Mouse (Mus musculus) hindlimb bud, embryonic 11.5 days (tissue): Measurements from ENCODE around the gene Klk15.
"Not testable (repeated sequence)": the region's sequence is repeated elsewhere in the genome, so short reads cannot be mapped to it uniquely, and the experiment has no call there.

ENCODE experiments used
- DNase-seq: peaks from one replicate; pipeline ENCODE4 v3.0.0-alpha.2; 2012; ENCODE audit warnings: low read depth, low spot score; ENCODE audit errors: extremely low spot score

Klk15 gene

DNA sequence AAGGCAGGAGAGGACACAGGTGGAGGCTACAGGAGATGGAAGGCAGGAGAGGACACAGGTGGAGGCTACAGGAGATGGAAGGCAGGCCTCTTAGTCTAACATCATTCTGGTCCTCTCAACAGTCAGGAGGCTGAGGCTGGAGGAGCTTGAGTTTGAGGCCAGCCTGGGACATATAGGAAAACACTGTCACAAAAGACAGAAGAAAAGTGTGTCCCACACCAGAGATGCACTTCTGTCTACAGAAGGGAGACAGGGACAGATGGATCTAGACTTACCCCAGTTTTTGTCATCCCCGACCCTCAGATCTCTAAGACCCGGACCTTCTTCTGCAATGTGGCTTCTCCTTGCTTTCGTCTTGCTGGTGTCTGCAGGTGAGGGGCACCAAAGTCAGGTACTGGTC is at the start of gene Klk15:
TSS of gene Klk15 (plus strand) at position 301 of the 400 bp plus-strand sequence.
- no peak for DNase-seq

DNA sequence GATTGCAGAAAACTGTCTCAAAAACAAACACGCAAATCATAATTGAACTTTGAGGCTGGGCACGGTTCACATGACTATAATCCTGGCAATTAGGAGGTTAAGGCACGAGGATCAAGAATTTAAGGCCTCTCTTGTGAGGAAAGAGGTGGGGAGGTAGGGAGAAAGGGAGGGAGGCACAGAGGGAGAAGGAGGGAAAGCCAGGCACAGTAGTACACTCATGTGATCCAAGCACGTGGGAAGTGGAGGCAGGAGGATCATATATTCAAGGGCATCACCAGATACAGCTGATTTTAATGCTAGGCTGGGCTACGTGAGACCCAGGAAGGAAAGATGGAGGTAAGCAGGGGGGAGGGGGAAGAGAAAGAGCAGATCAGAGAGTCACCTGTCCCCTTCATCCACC is 42.2 kb upstream of the Klk15 start:
- DNase-seq = no peak

GRCm38 (mm10) chr7:43891788-43892187 is 41.8 kb upstream of the Klk15 start:
- DNase-seq = no peak

DNA sequence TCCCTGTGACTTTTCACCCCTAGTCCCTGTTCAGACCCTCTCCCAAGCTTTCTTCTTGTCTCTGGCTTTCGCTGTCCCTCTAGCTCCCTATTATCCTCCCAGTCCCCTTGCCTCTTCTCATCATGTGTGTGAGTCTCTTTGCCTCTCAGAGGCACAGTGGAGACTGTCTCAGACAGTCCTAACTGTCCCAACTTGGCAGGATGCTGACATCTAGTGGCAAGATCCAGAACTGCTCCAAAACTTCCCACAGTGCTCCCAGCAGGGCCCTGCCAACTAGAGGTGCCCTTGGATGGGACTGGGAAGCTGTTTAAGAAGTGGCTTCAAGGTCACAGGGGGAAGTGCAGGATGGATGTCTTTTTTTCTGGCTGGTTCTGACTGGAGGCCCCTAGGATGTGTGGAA is 38.7 kb upstream of the Klk15 start:
- DNase-seq = peak; percentile 83

GRCm38 (mm10) chr7:43914821-43915220 is 18.7 kb upstream of the Klk15 start:
- no peak for DNase-seq

DNA sequence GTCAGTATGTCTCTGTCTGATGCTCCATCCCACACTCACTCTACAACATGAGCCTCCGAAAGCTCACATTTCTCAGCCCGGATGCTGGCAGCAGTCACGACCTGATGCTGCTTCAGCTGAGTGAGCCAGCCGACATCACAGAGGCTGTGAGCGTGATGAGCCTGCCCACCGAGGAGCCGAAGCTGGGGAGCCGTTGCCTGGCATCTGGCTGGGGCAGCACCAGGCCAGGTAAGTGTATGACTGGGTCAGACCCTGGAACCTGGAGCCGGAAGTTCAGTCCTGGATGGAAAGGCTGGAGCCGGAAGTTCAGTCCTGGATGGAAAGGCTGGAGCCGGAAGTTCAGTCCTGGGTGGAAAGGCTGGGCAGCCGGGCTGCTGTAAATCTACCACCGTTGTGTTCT is 15.1 kb upstream of the Klk15 start:
- no peak for DNase-seq

DNA sequence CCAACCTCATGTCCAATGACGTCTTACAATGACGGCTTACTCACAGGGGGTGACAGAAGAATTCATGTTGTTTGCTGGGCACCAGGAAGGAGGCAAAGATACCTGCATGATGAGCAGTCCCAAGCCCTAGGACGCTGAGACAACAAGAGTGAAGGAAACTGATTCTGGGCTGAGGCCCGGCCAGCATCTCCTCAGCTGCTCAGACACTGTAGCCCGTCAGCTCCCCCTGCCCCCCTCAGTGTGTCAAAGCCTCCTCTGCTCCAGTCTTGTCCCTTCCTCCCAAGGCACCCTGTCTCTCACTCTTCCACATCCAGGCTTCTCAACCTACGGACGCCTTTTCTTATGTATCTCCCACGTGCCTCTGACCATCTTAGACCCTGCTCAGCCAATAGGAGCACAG is 14.7 kb upstream of the Klk15 start:
- no peak for DNase-seq

- DNase-seq = peak; percentile 30
Measured at GRCm38 (mm10) chr7:43919559-43920451, 13.7 kb upstream of the Klk15 start.

DNA sequence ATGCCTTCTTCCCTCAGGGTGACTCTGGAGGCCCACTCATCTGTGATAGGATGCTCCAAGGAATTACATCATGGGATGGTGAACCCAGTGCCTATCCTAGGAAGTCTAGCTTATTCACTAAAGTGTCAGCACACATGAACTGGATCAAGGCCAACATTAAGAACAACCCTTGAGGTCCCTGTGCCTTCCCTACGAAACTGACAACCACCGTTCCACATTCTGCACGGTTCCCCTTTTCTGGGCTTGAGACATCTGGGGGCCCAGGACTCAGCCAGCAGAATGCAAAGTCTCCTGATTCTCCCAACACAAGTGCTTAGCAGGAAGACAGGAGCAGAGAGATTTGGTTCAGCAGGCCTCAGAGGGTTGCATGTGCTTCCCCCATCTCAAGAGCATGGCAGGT is 13.0 kb upstream of the Klk15 start:
- no peak for DNase-seq

DNA sequence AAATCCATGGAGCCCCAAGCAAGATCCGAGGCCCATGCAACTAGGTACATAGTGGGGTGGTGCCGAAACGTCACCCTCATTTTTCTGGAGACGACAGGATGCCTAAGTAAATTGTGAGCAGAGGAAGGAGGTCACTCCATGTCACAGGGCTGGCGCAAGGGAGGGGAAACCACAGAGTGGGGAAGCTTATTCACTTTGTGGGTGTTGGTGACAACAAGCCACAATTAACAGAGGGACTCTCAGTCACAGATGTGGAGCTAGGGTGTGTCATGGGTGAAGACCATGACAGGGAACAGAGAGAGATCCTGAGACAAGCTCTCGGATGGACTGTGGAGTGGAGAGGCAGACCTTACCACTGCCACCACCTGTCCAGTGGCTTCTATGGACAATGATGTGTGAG is 12.5 kb upstream of the Klk15 start:
- DNase-seq = no peak

GRCm38 (mm10) chr7:43921941-43922340 is 11.6 kb upstream of the Klk15 start:
- no peak for DNase-seq

GRCm38 (mm10) chr7:43925985-43926384 is 7.6 kb upstream of the Klk15 start:
- no peak for DNase-seq

DNA sequence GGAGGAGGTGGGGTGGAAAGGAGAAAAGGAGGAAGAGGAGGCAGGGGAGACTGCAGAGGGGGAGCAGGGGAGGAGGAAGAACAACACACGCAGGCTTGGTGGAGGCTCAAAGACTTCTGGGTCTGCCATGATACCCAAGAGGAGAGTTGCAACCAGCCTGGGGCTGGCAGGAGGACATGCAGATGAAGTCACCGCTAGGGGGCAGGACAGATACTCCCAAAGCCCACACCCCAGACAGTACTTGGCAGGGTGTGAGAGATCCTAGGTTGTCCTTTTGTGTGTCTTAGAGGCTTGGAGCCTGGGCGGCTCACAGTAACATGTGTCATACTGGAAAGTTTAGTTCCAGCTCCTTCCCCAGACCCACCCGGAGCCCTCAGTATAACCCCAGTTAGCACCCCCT is 5.0 kb upstream of the Klk15 start:
- DNase-seq = no peak

- no peak for DNase-seq
Measured at GRCm38 (mm10) chr7:43932337-43932736, 1.2 kb upstream of the Klk15 start.

GRCm38 (mm10) chr7:43934747-43935146 is 1.2 kb downstream of the Klk15 start:
- DNase-seq = no peak

GRCm38 (mm10) chr7:43936551-43936950 is 3.0 kb downstream of the Klk15 start:
- no peak for DNase-seq

GRCm38 (mm10) chr7:43942293-43942692 is 8.8 kb downstream of the Klk15 start:
- DNase-seq = not testable (repeated sequence)

- no peak for DNase-seq
Measured at GRCm38 (mm10) chr7:43944727-43945264, 11.3 kb downstream of the Klk15 start.

DNA sequence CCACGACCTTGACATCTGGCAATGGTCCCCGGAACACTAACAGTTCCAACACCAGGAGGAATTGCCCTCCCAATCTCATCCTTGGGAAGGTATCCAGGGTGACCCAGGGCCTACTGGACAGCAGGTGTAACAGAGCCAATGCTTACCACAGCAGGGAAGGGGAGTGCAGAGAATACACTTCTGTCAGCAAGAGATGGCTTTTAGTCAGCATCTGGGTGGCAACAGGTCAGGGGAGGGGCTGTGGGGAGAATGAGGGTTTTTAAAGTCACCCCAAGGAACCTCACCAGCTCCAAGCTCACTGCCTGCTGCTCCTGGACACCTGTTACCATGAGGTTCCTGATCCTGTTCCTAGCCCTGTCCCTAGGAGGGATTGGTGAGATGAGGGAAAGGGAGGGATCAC is 16.8 kb downstream of the Klk15 start, which contains the start of gene Klk1b8:
TSS of gene Klk1b8 (plus strand) at position 301 of the 400 bp plus-strand sequence.
- no peak for DNase-seq

DNA sequence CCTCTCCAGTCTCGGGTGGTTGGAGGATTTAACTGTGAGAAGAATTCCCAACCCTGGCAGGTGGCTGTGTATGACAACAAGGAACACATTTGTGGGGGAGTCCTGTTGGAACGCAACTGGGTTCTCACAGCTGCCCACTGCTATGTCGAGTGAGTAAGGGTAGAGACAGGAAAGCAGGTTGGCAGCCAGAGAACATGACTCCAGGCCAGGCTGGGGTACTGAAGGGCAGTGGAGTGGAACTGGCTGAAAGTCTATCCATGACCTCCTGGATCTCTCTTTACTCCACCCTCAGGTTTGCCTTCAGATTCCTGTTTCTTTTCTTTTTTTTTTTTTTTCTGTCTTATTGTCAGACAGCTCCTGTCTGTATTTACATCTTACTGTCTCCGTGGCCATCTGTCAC is 19.2 kb downstream of the Klk15 start:
- no peak for DNase-seq

GRCm38 (mm10) chr7:43966451-43966850 is 32.9 kb downstream of the Klk15 start, which contains the start of gene Klk1b1:
TSS of gene Klk1b1 (plus strand) at chr7:43966751.
- DNase-seq = no peak

- no peak for DNase-seq
Measured at GRCm38 (mm10) chr7:43967058-43967457, 33.5 kb downstream of the Klk15 start.
